ENCODE assay signal across 12 mouse cellular contexts in genomic region chr1:180148036-180148435, GRCm38 (mm10). TPM values are rescaled to one million over a fixed set of nuclear protein-coding genes. Genes with fewer than 3 reads are reported as not detected.
DNase-seq lines count a peak whose midpoint lies in the region; ATAC-seq and TF ChIP-seq lines count a peak whose summit lies in the region.
"Had no signal": no experiment of that assay in that cellular context is flagged by ENCODE, and none has a peak within 500 bp of the region (broad histone marks: within the 10 kb centered on the region; RNA-seq: fewer than 3 reads in every experiment).

No protein-coding gene starts in this region.

- no peak for TF ChIP-seq RAD21 in MEL (IDR thresholded peaks at IDR 0.05; ENCODE audit: low read depth, low read length)

- no peak overlapping the region for H3K4me3 ChIP-seq in heart, embryonic 11.5 days (ENCODE audit: low read depth, low read length)
- peak overlapping the region; percentile 23 to 24 for H3K4me3 ChIP-seq in MEL (ENCODE audit: control insufficient read depth in 1 of 2, insufficient read depth in 1 of 2, low read depth in 2 of 2, low read length in 2 of 2)
- no peak overlapping the region for H3K4me3 ChIP-seq in embryonic facial prominence, embryonic 14.5 days (ENCODE audit: low read depth, low read length)
- H3K4me3 ChIP-seq in liver, embryonic 16.5 days (ENCODE audit: low read depth, low read length), result peak overlapping the region; percentile 12
- H3K4me3 ChIP-seq: limb, embryonic 13.5 days had no signal

- H3K36me3 ChIP-seq in heart, embryonic 11.5 days (ENCODE audit: control insufficient read depth, insufficient read depth, low read length), result peaks cover 4% of the 10 kb centered on the region; the same call in 1 of the 2 replicates
- peaks cover 4 to 9% of the 10 kb centered on the region in 2 experiments for H3K36me3 ChIP-seq in MEL (ENCODE audit: control insufficient read depth in 1 of 2, insufficient read depth in 2 of 2, low read length in 2 of 2)
- H3K36me3 ChIP-seq in embryonic facial prominence, embryonic 14.5 days (ENCODE audit: control insufficient read depth, insufficient read depth, low read length), result peaks cover 69% of the 10 kb centered on the region
- H3K36me3 ChIP-seq in liver, embryonic 16.5 days (ENCODE audit: control insufficient read depth, insufficient read depth), result peaks cover 20% of the 10 kb centered on the region

- 78% methylated on average over 4 of the region's 4 CpGs for WGBS in heart, embryonic 11.5 days (ENCODE audit: insufficient replicate concordance)
- WGBS in embryonic facial prominence, embryonic 14.5 days, result 73% methylated on average over 4 of the region's 4 CpGs
- 46% methylated on average over 4 of the region's 4 CpGs for WGBS in liver, embryonic 16.5 days (ENCODE audit: insufficient replicate concordance)

- no peaks in the 10 kb centered on the region for H3K27me3 ChIP-seq in heart, embryonic 11.5 days (ENCODE audit: control insufficient read depth, insufficient read depth, low read length)
- H3K27me3 ChIP-seq in MEL (ENCODE audit: control insufficient read depth in 1 of 2, insufficient read depth in 2 of 2, low read length in 2 of 2), result no peaks in the 10 kb centered on the region
- H3K27me3 ChIP-seq in embryonic facial prominence, embryonic 14.5 days (replicated peaks; ENCODE audit: control insufficient read depth, insufficient read depth, low read length), result no peaks in the 10 kb centered on the region
- H3K27me3 ChIP-seq in liver, embryonic 16.5 days (ENCODE audit: control insufficient read depth, insufficient read depth, low read depth, low read length), result no peaks in the 10 kb centered on the region
- H3K27me3 ChIP-seq: limb, embryonic 13.5 days had no signal

- peaks cover 2% of the 10 kb centered on the region; the same call in 1 of the 2 replicates for H3K4me1 ChIP-seq in heart, embryonic 11.5 days (ENCODE audit: control insufficient read depth, insufficient read depth, low read length)
- peaks cover 4 to 10% of the 10 kb centered on the region in 2 experiments for H3K4me1 ChIP-seq in MEL (ENCODE audit: control insufficient read depth in 1 of 2, insufficient read depth in 2 of 2, low read length in 2 of 2)
- no peaks in the 10 kb centered on the region for H3K4me1 ChIP-seq in embryonic facial prominence, embryonic 14.5 days (ENCODE audit: control insufficient read depth, insufficient read depth, low read length)
- H3K4me1 ChIP-seq in liver, embryonic 16.5 days (ENCODE audit: control insufficient read depth, low read depth, low read length), result peaks cover 14% of the 10 kb centered on the region

- no peak for TF ChIP-seq EP300 in MEL (IDR thresholded peaks at IDR 0.05; ENCODE audit: low read depth in 1 of 2, low read length in 2 of 2)

- intact Hi-C loops in heart, postnatal 36 days (cut with DNase I), result no loop called here

- TF ChIP-seq POLR2A in MEL (IDR thresholded peaks at IDR 0.05; ENCODE audit: control insufficient read depth in 1 of 2, insufficient read depth in 1 of 2, low read depth in 1 of 2, low read length in 2 of 2, poor library complexity in 1 of 2), result no peak

- no peak overlapping the region for H3K9ac ChIP-seq in heart, embryonic 11.5 days (ENCODE audit: low read depth, low read length)
- peak overlapping the region; percentile 41 for H3K9ac ChIP-seq in MEL (ENCODE audit: control insufficient read depth, low read depth, low read length, poor library complexity, severe bottlenecking)
- H3K9ac ChIP-seq in embryonic facial prominence, embryonic 14.5 days (ENCODE audit: low read depth, low read length), result no peak overlapping the region
- 0 out of 2 replicates have a peak overlapping the region, but pooled peaks have one; percentile 15 for H3K9ac ChIP-seq in liver, embryonic 16.5 days (ENCODE audit: low read depth, low read length)
- H3K9ac ChIP-seq: limb, embryonic 13.5 days had no signal

- ATAC-seq in heart, embryonic 11.5 days (replicated peaks; ENCODE audit: insufficient number of reproducible peaks, low FRiP score, low TSS enrichment), result peak; percentile 57
- no peak for ATAC-seq in embryonic facial prominence, embryonic 14.5 days (ENCODE audit: low read depth)
- peak; percentile 90 for ATAC-seq in liver, embryonic 16.5 days (ENCODE audit: low read depth)
- ATAC-seq: CD4-positive, CD25-positive, alpha-beta regulatory T cell, adult 4 months had no signal

- H3K27ac ChIP-seq in heart, embryonic 11.5 days (ENCODE audit: low read depth, low read length), result peak overlapping the region; percentile 18; the same call in 1 of the 2 replicates
- peak overlapping the region; percentile 81 for H3K27ac ChIP-seq in MEL (ENCODE audit: control insufficient read depth, low read depth, low read length)
- H3K27ac ChIP-seq in embryonic facial prominence, embryonic 14.5 days (replicated peaks; ENCODE audit: low read depth, low read length), result no peak overlapping the region
- peak overlapping the region; percentile 89 for H3K27ac ChIP-seq in liver, embryonic 16.5 days (ENCODE audit: low read length)
- H3K27ac ChIP-seq: limb, embryonic 13.5 days had no signal

- DNase-seq in heart, postnatal 36 days, result no peak
- peak; percentile 78 for DNase-seq in MEL (ENCODE audit: low read depth, low spot score)
- peak; percentile 41 for DNase-seq in embryonic facial prominence, embryonic 14.5 days (ENCODE audit: low spot score)
- no peak for DNase-seq in cerebellum, adult 18-20 months
- no peak for DNase-seq in layer of hippocampus, postnatal 10 days (ENCODE audit: low spot score in 2 of 2)
- DNase-seq in adrenal gland, adult 2 months, result no peak
- DNase-seq: cerebellum, adult 8-10 months; gastrocnemius, postnatal 10 days had no signal

- H3K79me2 ChIP-seq in MEL (ENCODE audit: control insufficient read depth, insufficient read depth, low read length, poor library complexity), result no peaks in the 10 kb centered on the region

- no peak for TF ChIP-seq CTCF in MEL (IDR thresholded peaks at IDR 0.05 in 2 of 3, conservative IDR thresholded peaks at IDR 0.05 in 1 of 3; ENCODE audit: control insufficient read depth in 1 of 3, insufficient read depth in 1 of 3, low read depth in 2 of 3, low read length in 3 of 3, poor library complexity in 1 of 3, severe bottlenecking in 1 of 3)

- H3K4me2 ChIP-seq in heart, embryonic 11.5 days, result no peak overlapping the region
- H3K4me2 ChIP-seq in embryonic facial prominence, embryonic 14.5 days (ENCODE audit: low read depth, low read length), result no peak overlapping the region
- peak overlapping the region; percentile 48 for H3K4me2 ChIP-seq in liver, embryonic 16.5 days (ENCODE audit: low read depth, low read length)
- H3K4me2 ChIP-seq: limb, embryonic 13.5 days had no signal

- no peaks in the 10 kb centered on the region for H3K9me3 ChIP-seq in heart, embryonic 11.5 days (replicated peaks; ENCODE audit: control insufficient read depth, low read length)
- no peaks in the 10 kb centered on the region for H3K9me3 ChIP-seq in MEL (replicated peaks; ENCODE audit: insufficient read depth, low read length)
- H3K9me3 ChIP-seq in embryonic facial prominence, embryonic 14.5 days (ENCODE audit: control insufficient read depth, low read length), result no peaks in the 10 kb centered on the region
- no peaks in the 10 kb centered on the region for H3K9me3 ChIP-seq in liver, embryonic 16.5 days (replicated peaks; ENCODE audit: control insufficient read depth, low read length)
- H3K9me3 ChIP-seq: limb, embryonic 13.5 days had no signal

TF ChIP-seq in MEL, 35 proteins besides CTCF, POLR2A, EP300 and RAD21:
- TF ChIP-seq NELFE (IDR thresholded peaks at IDR 0.05; ENCODE audit: low read depth, low read length) (no peak), TBP (IDR thresholded peaks at IDR 0.05; ENCODE audit: low read depth, low read length) (0 out of 2 replicates have a peak, but pooled peaks have one; percentile 19)

RNA-seq across cellular contexts. Expression of gene Coq8a, which starts 51.4 kb away (rescaled TPM):
- polyA plus RNA-seq in heart, embryonic 11.5 days (2014; fragmentation: Nextera tagmentation; extraction: Ambion mirVana), result 8.6 and 10.8 TPM in 2 replicates
- total RNA-seq in heart, postnatal 36 days (2021), result 100 to 1,000 TPM; 909 to 953 TPM
- total RNA-seq in MEL (2012; rRNA removed), result 0.95 and 1.5 TPM in 2 replicates
- polyA plus RNA-seq in MEL (2012; ENCODE audit: insufficient read depth in 1 of 2, insufficient read length in 2 of 2, low read depth in 1 of 2, low replicate concordance in 2 of 2, missing spikeins in 1 of 2), result 1 to 10 TPM in 1 of 2 experiments, not detected in 1; 2.1 TPM
- 15.8 and 24.7 TPM in 2 replicates for polyA plus RNA-seq in embryonic facial prominence, embryonic 14.5 days (2014; fragmentation: Nextera tagmentation; extraction: Ambion mirVana)
- polyA plus RNA-seq in liver, embryonic 16.5 days (2015; fragmentation: Nextera tagmentation; extraction: Ambion mirVana), result 37.0 and 43.7 TPM in 2 replicates
- total RNA-seq in layer of hippocampus, postnatal 10 days (2021), result 10 to 100 TPM; 20.2 to 20.5 TPM
- 100 to 1,000 TPM; 290 to 315 TPM for total RNA-seq in adrenal gland, adult 2 months (2021)
- 141 and 188 TPM in 2 replicates for polyA plus RNA-seq in adrenal gland, adult 2 months (2012; rRNA removed)

Comparison
In these comparisons a context has a peak if more than half of its experiments do, and no peak if none do; other contexts are left out.
1. H3K4me3 ChIP-seq: peak in MEL (2 of 2) and liver, embryonic 16.5 days (single experiment); none in heart, embryonic 11.5 days (single experiment) and embryonic facial prominence, embryonic 14.5 days (single experiment).
2. H3K9ac ChIP-seq: peak in MEL (single experiment) and liver, embryonic 16.5 days (single experiment); none in heart, embryonic 11.5 days (single experiment) and embryonic facial prominence, embryonic 14.5 days (single experiment).
3. DNase-seq: peak in MEL (single experiment) and embryonic facial prominence, embryonic 14.5 days (single experiment); none in heart, postnatal 36 days (0 of 2), cerebellum, adult 18-20 months (0 of 2), layer of hippocampus, postnatal 10 days (0 of 2) and adrenal gland, adult 2 months (single experiment).